Mouse (Mus musculus) splenic B cell, adult 2 months (primary cell): ENCODE measurements around the gene Gk2.

Experiments used
- DNase-seq: peaks from one replicate; pipeline ENCODE4 v3.0.0-alpha.2; 2011; ENCODE audit warnings: low read depth, low spot score
- H3K27me3 ChIP-seq: 2 replicates; pipeline ENCODE4 v1.6.1; 2012; ENCODE audit warnings: mild to moderate bottlenecking, low read length, moderate library complexity, mixed read lengths; ENCODE audit not compliant: control insufficient read depth, poor library complexity, insufficient read depth, severe bottlenecking
- H3K36me3 ChIP-seq: 2 replicates; pipeline ENCODE4 v1.6.1; 2012; ENCODE audit warnings: mild to moderate bottlenecking, low read length, moderate library complexity, mixed read lengths; ENCODE audit not compliant: control insufficient read depth, poor library complexity, insufficient read depth, severe bottlenecking

The Gk2 gene

DNA sequence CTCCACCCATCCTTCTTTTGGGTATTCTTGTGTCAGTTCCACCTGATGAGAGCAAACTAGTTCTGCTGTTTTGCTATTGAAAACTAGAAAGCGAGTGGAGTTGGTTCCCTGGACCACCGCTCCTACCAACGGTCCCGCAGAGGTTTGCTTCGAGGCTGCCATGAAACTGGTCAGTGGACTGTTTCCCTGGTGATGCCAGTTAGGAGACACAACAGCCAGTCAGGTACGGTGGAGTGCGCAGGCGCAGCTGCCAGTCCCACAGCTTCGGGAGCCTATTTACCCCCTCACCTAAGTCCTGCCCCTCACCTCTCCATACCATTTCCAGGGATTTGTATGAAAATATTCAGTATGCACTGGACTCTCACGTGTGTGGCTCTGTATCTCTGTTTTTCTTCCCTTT lies at the start of gene Gk2:
Gene Gk2, minus strand, starts transcription at position 206 of the 400 bp plus-strand sequence.
- no peak for DNase-seq
- Histone ChIP-seq H3K27me3 (no peaks in the 10 kb centered on the region; the same call in 1 of the 2 replicates), H3K36me3 (no peaks in the 10 kb centered on the region)

DNA sequence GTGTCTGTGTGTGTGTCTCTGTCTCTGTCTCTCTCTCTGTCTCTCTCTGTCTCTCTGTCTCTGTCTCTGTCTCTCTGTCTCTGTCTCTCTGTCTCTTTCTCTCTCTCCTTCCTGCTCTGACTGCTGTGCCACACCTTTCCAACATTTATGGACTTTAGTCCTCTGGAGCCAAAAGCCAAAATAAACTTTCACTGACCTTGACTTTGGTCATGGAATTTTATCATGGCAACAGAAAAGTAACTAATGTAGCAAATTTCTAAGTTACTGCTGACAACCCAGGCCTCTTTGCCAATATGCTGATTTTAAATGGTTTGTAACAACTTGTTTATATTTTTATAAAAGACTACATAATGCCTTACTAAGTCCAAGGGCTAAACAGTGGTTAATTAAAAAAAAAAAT lies 41.2 kb upstream of the Gk2 start:
- DNase-seq, result no peak
- Histone ChIP-seq H3K27me3 (no peaks in the 10 kb centered on the region), H3K36me3 (no peaks in the 10 kb centered on the region)

DNA sequence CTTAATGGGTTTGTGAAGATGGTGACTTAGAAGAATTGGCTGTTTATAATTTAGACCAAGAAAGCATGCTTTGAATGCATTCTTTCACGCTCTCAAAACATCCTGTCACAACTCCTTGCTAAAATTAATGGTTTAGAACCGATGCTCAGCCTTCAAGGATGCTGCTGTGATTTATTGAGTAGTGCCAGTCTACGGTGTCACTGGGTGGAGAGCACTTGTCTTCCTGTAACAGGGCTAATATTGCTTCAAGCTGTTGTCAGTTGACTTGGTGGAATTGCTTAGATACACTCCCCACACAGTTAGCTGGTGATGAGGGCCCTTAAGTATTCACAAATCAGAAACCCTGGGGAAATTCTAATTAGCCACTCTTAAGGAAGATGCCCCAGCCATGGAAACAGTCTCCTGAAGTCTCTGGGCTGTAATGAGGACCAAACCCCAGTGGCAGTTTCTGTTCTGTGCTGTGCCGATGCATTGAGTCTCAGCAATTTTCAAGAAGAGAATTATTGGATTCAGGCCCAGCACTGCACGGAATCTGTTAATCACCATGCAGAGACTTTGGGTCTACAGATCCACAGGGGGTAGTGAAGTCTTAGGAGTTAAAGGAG lies 38.8 kb upstream of the Gk2 start:
- Histone ChIP-seq H3K27me3 (no peaks in the 10 kb centered on the region), H3K36me3 (no peaks in the 10 kb centered on the region)
- no peak for DNase-seq

DNA sequence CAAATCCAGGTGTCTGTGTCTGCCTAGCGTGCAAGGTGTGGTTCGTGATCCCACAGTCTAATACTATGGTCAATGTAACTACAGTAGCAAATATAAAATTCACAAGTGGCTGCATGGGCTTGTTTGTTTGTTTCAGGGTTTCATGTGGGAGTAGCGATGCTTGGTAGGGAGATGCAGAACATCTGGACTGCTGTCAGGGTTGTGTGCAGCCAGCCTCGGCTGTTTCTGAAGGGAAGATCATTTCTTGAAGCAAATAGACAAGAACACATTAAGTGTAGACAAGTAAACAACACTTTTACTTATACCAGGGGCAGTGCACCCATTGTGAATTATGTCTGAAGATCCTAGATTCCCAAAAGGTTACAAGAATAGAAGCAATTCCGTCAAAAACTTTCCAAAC lies 36.6 kb upstream of the Gk2 start:
- Histone ChIP-seq H3K36me3 (no peaks in the 10 kb centered on the region), H3K27me3 (no peaks in the 10 kb centered on the region)
- DNase-seq, result no peak

DNA sequence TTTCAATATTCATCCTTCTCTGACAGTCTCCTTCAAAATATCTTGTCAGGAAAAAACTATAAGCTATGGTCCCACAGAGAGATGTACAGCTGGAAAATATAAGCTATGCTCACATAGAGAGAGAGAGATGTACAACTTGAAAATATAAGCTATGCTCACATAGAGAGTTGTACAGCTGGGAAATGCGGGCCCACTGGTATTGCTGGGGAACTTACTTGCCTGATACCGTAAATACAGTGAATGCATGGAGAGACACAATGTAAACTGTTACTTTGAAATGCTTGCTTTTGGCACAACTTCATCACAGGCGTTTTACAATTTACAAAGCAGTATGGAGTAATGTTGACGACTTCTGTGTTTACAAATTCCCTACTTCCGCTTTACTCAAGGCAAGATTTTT lies 29.3 kb upstream of the Gk2 start:
- DNase-seq, result no peak
- no peaks in the 10 kb centered on the region for H3K36me3 ChIP-seq
- H3K27me3 ChIP-seq, result no peaks in the 10 kb centered on the region

DNA sequence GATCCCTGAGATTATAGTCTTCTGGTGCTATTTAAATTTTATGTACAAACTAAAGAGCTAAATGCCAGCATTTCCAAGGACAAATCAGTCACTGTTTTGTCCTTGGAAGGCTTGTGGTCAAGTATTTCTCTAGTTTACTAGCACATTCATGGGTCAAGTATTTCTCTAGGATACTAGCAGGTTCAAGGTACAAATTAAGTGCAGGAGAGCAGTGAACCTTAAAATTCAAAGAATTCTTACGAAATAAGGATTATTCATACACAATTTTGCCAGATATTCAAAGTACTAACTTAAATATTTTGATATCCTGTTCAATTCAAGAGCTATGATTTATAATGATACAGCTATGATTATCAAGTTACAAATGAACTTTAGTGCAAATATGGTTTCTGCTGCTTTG lies 23.2 kb upstream of the Gk2 start:
- no peaks in the 10 kb centered on the region for H3K27me3 ChIP-seq
- H3K36me3 ChIP-seq, result no peaks in the 10 kb centered on the region
- DNase-seq, result no peak

DNA sequence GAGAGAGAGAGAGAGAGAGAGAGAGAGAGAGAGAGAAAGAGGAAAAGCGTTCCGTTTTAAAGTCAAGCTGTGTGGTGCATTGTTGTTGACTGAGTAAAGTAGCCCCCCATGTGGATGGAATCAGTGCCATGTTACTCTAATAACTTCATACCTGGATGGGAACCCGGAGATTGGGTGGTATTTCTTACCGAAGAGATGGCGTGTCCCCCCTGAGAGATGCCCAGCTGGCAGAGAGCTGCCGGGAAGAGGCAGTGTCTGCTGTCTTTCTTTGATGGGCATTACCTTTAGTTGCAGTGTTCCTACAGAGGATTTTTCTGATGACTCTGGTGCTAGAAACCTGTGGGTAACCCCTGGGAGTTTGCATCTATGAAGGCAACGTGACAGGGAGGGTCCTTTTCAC lies 10.4 kb upstream of the Gk2 start:
- H3K27me3 ChIP-seq, result no peaks in the 10 kb centered on the region
- no peaks in the 10 kb centered on the region for H3K36me3 ChIP-seq
- DNase-seq, result no peak

DNA sequence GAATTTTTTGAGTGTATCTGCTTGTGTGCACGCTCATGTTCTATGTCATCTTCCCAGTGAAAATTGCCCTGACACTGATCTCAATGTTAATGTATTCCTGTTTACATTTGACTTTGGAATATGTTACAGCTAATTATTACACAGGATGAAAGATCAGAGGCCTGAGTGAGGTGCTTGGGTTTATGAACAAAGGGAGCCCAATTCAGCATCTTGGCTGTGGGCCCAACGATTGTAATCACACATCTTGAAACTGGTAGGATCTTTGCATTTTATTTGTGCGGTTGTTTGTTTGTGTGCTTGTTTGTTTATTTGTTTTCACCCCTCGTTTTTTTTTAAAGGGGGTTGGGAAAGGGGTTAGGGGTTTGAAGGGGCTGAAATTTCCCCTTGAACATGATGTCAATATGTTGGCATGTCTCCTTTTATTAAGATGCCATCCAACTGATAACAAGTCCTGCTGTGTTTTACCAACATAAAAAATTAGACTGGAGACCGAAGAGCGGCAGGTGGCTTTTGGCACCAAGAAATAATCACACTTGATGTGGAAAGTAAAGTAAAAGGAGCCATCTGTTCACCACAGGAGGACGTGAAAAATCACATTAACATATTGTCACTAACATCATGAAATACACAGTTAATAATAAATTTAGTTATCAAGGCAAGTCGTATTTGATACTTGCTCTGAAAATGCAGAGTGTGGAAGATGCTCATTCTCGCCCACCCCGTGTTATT lies 9.8 kb upstream of the Gk2 start:
- no peak for DNase-seq
- Histone ChIP-seq H3K27me3 (no peaks in the 10 kb centered on the region), H3K36me3 (no peaks in the 10 kb centered on the region)

DNA sequence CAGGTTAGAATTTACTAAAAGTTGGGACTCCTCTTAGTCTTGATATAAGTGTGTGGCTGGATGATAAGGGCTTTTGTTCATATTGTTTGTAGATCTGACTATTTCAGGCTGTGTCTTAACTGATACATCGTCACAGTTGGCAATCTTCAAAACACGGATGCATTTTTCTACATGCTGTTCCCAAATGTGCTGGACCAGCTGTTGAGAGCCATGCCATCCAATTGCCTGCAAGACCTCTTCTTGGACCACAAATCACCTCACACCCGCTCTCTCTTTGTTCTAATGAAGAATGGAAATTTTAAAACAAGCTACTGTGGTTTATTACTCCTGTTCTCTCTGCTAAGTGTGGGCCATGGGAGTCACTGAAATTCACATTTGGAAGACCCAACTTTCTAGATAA lies 9.1 kb upstream of the Gk2 start:
- no peak for DNase-seq
- no peaks in the 10 kb centered on the region for H3K27me3 ChIP-seq

DNA sequence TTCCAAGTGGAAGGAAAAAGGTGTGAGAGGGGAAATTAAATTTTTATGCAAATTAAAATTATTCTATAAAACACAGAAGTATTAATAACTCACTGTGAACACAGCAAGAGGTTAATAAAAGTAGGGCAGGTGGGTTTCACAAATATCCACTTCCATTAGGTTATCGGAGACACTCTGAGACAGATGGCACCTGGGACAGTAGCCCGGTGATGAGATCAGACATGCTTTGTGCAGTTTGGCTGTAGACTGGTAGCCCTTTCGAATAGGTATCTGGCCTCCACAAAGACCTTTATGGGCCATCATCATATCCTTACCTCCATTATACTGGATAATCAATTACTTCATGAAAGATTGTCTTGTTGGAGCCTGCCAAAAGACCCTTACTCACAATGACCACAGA lies 6.0 kb upstream of the Gk2 start:
- Histone ChIP-seq H3K36me3 (no peaks in the 10 kb centered on the region), H3K27me3 (no peaks in the 10 kb centered on the region)
- DNase-seq, result no peak

More for the DNA sequence above, 9.1 kb upstream of the Gk2 start:
- no peaks in the 10 kb centered on the region for H3K36me3 ChIP-seq

DNA sequence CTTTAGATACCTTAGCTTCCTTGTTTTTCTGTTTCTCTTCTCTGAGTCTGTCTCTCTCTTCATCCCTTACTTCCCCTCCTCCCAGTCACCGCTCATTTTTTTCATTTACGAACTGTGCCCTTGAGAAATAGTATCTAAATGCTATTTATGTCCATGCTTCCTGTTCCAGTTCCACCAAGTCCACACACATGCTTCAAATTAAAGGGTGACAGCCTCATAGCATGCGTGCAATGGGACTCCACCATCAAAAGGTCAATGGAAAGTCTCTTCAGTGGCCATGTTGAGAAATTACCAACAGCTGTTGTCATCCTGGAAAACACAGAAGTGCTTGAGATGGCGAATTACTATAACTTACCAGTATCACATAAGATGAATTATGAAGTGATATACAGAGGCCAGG lies 5.4 kb downstream of the Gk2 start:
- no peak for DNase-seq
- Histone ChIP-seq H3K27me3 (no peaks in the 10 kb centered on the region; the same call in 1 of the 2 replicates), H3K36me3 (no peaks in the 10 kb centered on the region)

DNA sequence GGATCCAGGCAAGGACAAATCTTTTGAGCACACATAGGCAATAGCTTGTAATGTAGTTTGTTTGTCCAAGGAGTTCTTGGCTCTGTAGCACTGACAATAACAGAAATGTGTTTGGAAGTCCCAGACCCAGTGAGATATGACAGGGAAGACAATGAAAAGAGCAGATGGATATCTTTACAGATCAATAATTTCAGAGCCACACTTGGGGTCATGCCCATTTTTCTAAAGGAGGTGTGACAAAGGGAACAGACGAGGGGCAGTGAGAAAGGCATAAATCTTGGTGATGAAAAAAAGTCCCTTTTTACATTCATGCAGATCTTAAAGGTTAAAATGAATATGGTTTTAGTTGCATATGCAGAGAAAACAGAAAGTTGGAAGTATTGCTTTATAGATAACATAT lies 12.6 kb downstream of the Gk2 start:
- H3K27me3 ChIP-seq, result no peaks in the 10 kb centered on the region
- DNase-seq, result no peak
- no peaks in the 10 kb centered on the region for H3K36me3 ChIP-seq

DNA sequence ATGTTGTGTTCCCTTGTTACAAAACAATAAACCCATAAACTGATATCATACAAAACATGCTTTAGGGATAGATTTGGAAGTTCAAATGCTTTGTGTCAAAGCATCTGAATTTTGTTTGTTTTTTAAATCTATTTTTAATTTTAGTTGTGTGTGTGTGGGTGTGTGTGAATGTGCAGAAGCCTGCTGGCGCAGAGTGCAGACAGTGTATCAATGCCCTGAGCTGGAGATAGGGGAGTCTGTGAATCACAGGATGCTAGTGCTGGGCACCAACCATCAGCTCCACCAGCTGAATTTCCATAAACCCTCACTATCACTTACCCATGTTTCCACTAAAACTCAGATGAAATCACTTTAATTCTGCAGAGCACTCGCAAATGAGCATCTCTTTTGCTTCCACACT lies 24.3 kb downstream of the Gk2 start:
- Histone ChIP-seq H3K27me3 (no peaks in the 10 kb centered on the region), H3K36me3 (no peaks in the 10 kb centered on the region)
- DNase-seq, result no peak

DNA sequence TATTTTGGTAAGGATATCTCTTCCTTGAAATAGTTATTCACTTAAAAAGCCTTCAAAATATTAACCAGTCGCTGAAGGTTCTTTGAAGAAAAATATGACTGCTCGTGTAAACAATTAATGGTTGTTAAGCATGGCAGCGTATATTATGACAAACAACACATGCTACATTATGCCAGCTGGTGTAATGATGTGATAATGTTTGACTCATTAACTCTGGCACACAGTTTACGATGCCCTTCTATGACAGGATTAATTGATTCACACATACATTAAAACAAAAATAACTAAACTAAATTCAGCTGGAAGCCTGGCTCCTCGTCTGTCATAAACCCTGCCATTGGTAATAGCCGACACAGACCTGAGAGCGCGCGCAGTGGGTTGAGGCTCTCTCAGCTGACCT lies 26.8 kb downstream of the Gk2 start:
- no peaks in the 10 kb centered on the region for H3K27me3 ChIP-seq

DNA sequence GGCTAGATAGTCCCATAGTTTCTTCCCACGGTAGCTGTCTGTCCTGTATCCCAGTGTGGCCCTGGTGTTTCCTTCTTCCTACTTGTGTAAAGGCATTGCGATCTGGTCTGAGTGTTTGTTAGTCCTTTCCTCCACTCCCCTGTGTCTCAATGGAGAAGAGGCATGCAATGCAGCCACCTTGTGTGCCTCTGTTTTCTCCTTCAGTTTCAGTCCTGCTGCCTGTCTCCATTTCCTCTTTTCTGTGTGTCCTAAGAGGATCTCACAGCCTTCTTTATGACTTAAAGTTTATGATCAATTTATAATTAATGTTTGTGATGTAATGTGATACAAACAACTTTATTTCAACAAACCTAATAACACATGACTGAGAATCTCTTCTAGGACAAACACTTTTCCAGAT lies 35.2 kb downstream of the Gk2 start:
- no peak for DNase-seq
- Histone ChIP-seq H3K36me3 (no peaks in the 10 kb centered on the region), H3K27me3 (no peaks in the 10 kb centered on the region)

More for the DNA sequence above, 26.8 kb downstream of the Gk2 start:
- no peaks in the 10 kb centered on the region for H3K36me3 ChIP-seq
- no peak for DNase-seq

DNA sequence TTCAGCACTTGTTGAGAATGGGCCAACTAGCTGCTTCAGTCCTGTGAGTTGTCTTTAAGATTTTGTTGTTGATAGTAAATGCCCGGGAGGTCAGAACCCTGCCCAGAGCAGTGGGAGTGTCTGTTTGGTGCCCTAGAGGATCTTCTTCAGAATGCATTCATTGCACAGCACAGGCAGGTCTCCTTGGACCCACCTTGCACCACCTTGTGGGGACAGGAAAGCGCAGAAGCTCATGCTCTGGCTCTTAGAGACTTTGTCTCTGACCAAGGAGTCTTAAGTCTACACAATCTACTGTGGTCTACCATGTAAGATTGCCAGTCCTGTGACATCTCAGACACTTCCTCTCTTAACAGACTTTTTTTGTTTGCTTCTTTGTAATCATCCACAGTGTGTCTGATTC lies 39.6 kb downstream of the Gk2 start:
- Histone ChIP-seq H3K36me3 (no peaks in the 10 kb centered on the region), H3K27me3 (no peaks in the 10 kb centered on the region)
- peak; percentile 25 for DNase-seq
